Mouse (Mus musculus) heart, adult 2 months (tissue): Measurements from ENCODE around the gene Pbx2.

ENCODE experiments used
- CTCF ChIP-seq: fragments of 200-600 bp; IDR thresholded peaks from 2 replicates; pipeline ENCODE4 v1.8.1; 2022; ENCODE audit warnings: antibody characterized with exemption, mild to moderate bottlenecking, moderate library complexity
- POLR2A ChIP-seq: fragments of 200-500 bp; IDR thresholded peaks from 2 replicates; pipeline ENCODE4 v1.6.1; 2011; ENCODE audit warnings: mild to moderate bottlenecking, low read depth, low read length, control low read depth; ENCODE audit not compliant: insufficient read depth

GRCm38 (mm10) chr17:34637459-34637858, 46.4 kb downstream of the Pbx2 start:
- TF ChIP-seq POLR2A (no peak), CTCF (no peak)
